Mouse (Mus musculus) Muller cell, postnatal 12 days (primary cell): Measurements from ENCODE around the gene H2-M3.
A peak's percentile ranks its signal among the peaks of the same experiment; 100 is the strongest.
"Not testable (repeated sequence)": the region's sequence is repeated elsewhere in the genome, so short reads cannot be mapped to it uniquely, and the experiment has no call there.

Experiments
- DNase-seq: peaks from one replicate; pipeline ENCODE4 v3.0.0-alpha.2; 2015; ENCODE audit errors: inconsistent ontology term

H2-M3 gene

GRCm38 (mm10) chr17:37270058-37270701, at the start of gene H2-M3:
TSS of gene H2-M3 (plus strand) at chr17:37270220.
- DNase-seq, result peak; percentile 78

- no peak for DNase-seq
These were observed 48.1 kb upstream of the H2-M3 start for GRCm38 (mm10) chr17:37221879-37222278.

DNA sequence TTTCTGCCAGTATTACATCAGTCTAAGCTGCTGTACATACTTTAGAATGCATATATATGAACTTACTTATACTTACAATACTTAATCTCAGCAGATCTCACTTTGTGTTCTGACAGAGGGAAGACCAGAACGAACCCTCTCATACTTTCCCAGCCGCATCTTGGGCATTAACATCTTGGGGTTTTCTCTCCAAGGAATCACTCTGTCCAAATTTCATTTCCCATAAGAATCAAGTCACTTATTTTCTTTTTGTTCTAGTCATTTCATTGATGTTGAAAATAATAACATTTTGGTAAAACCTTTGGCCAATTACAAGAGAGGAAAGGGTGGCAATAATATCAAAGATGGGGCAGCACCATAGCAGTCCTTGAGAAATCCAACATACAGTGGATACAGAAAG, 32.8 kb upstream of the H2-M3 start, which contains the start of gene Olfr97:
Olfr97 (minus strand) TSS at position 101 of the 400 bp plus-strand sequence.
- not testable (repeated sequence) for DNase-seq

DNA sequence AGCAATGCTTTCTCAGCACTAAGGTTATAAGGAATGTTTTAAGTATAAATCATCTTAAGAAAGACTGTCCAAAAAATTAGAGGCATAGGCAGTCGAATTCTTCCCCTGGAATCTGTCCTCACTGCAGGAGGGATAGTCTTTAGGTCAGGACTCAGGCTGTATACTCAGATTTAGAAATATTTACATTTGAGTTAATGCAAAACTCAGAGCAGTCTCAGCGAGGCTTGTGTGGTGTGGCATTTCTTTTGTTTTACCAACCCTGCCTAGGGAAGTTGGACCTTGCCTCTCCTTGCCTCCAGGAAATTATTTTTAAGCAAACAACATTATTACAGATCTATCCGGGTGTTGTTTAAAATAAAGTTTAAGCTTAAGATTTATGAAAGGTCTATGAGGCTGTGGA, 27.8 kb upstream of the H2-M3 start:
- DNase-seq, result no peak

- DNase-seq, result peak; percentile 54
These were observed 23.3 kb upstream of the H2-M3 start for GRCm38 (mm10) chr17:37246715-37247114.

GRCm38 (mm10) chr17:37249460-37249859, 20.6 kb upstream of the H2-M3 start:
- peak; percentile 16 for DNase-seq

GRCm38 (mm10) chr17:37250544-37250943, 19.5 kb upstream of the H2-M3 start:
- DNase-seq, result no peak

- peak; percentile 55 for DNase-seq
These were observed 6.4 kb upstream of the H2-M3 start, which contains the start of gene Olfr98 for GRCm38 (mm10) chr17:37263626-37264025. TSS of gene Olfr98 (minus strand) at chr17:37263749.

DNA sequence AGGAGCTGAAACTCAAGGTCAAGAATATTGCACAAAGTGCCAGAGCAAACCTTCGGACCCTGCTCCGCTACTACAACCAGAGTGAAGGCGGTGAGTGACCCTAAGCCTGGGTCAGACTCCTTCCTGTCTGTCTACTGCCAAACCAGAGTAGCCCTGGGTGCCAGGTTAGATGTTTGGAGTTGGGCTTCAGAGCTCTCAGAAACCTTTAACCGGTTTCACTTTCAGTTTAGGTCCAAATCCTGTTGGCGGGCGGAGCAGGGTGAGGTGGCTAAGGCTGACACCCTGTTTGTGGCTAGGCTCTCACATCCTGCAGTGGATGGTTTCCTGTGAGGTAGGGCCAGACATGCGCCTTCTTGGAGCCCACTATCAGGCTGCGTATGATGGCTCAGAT, 677 bp downstream of the H2-M3 start:
- DNase-seq, result peak; percentile 47

DNA sequence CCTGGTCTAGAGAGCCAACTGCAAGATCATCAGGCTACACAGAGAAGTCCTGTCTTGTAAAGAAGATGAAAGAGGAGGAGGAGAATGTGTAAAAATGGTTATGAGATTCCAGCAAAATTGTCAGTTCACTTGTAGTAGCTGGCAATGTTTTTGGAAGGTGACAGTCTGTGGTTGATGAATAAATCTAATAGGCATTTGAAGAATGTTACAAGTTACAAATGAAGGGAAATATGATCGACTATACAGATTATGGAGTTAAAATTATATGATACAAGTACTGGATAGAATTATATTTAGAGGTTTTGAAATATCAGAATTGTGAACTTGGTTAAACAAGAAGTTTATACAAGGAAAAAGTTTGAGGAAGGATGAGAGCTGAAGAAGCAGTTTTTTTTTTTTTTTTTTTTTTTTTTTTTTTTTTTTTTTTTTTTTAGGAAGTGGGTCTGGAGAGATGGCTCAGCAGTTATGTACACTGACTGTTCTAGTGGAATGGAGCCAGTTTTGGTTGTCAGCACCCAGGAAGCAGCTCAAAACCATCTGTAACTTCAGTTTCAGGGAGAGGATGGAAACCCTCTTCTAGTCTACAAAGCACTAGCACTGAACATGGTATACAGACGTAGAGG, 5.7 kb downstream of the H2-M3 start:
- DNase-seq, result peak; percentile 76

DNA sequence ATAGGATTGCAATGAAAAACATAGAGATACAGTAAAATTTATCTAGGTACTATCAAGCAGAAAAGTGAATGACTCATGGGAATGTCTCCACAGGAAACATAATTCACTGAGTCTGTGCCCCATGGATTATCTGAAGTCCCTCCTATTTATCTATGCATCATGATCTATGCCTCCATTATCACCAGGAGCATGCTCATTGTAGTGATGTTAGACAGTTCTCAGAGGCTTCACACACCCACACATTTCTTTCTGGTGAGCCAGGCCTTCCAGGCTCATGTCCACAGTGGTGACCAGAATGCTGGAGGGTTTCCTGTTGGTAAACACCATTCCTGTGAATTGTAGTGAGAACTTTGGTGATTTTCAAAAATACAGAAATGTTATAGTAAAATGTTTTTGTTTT, 6.6 kb downstream of the H2-M3 start:
- no peak for DNase-seq

DNA sequence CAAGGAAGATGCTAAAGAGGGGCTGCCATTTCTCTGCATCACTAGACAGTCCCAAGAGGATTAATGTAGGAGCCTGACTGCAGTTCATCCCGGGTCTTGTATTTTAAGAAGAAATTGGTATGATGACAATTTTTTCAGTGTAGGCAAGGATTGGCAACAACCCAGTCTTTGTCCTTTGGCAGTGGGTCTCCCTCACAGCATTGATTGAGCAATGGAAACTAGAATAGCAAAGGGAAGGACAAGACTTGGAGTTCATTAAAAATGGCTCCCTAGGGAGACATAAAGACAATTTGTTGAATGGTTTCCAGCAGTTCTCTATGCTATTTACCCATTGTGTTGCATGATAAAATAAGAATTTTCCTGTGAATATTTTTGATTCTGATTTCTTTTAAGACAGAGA, 10.3 kb downstream of the H2-M3 start:
- no peak for DNase-seq

GRCm38 (mm10) chr17:37283360-37283759, 13.3 kb downstream of the H2-M3 start, which contains the start of gene Olfr99:
TSS of gene Olfr99 (minus strand) at chr17:37283460.
- no peak for DNase-seq

DNA sequence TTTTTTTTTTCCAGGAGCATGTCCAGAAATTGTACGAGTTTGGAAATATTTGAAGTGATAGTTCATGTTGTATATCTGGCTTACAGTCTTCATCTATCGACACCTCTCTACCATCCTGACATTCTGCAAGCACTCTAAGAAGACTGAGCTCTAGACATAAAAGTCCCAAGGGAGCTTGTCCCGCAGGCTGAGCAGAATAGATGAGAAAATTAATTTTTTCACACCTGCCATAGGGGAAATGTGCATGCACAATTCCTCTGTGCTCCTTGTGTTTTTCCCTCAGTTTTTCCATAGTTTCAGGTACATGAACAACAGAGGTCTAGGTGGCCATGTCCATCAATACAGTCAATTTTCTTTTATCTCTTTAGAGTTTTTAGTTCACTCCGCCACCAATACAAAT, 34.2 kb downstream of the H2-M3 start, which contains the start of gene Olfr101:
Olfr101 (minus strand) TSS at position 101 of the 400 bp plus-strand sequence.
- DNase-seq, result no peak

DNA sequence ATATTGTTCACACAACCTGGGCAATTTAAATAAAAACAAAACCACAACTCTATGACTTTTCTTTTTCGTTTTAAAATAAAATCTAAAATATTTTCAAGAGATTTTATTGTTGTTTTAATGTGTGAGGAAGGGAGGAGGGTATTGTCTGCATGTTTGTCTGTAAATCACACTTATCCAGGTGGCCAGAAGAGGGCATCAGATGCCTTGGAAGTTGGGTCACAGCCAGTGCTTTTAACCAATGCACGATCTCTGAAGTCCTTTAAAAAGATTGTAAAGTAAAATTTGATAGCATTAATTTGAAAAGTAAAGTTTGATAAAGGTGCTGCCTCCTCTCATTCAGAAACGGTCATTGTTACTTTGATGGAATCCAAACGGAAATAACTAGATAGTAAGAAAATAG, 38.5 kb downstream of the H2-M3 start:
- DNase-seq, result no peak

DNA sequence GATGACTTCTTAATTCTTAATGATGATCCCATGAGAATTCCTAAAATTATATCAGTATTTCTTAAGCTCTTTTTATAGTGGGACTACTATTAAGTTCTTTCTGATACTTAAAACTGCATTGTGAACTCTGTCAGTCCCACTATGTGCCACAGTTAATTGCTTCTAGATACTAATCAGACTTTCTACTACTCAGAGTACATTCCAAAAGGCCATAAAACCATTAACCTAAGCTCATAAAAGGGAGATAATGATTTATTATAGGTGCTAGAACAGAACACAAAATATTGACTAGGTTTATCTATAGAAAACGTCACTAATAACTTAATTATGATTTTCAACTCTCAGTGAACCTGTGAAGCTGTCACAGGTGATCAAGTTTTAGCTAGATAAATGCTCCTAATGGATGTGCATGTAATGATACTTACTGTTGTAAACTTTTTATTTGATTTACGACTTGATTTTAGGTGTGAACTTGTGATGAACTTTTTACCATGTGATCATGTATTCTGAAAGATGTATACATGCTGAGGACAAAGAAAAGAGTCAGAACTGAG, 40.2 kb downstream of the H2-M3 start:
- no peak for DNase-seq

GRCm38 (mm10) chr17:37316954-37317353, 46.9 kb downstream of the H2-M3 start, which contains the start of gene Olfr102:
TSS of gene Olfr102 (minus strand) at chr17:37317054.
- DNase-seq, result no peak
